Comparison of ENCODE assay signal across 22 mouse cellular contexts in genomic region chr9:24450976-24451375, GRCm38 (mm10). TPM values are rescaled to one million over a fixed set of nuclear protein-coding genes. Genes with fewer than 3 reads are reported as not detected.
DNase-seq lines count a peak whose midpoint lies in the region; ATAC-seq and TF ChIP-seq lines count a peak whose summit lies in the region.
"Had no signal": no experiment of that assay in that cellular context is flagged by ENCODE, and none has a peak within 500 bp of the region (broad histone marks: within the 10 kb centered on the region; RNA-seq: fewer than 3 reads in every experiment).

No protein-coding gene starts in this region.

- no peaks in the 10 kb centered on the region for H3K27me3 ChIP-seq in cerebellum, adult 2 months (ENCODE audit: control insufficient read depth, insufficient read depth, low read length)
- no peaks in the 10 kb centered on the region for H3K27me3 ChIP-seq in forebrain, embryonic 14.5 days (replicated peaks; ENCODE audit: control insufficient read depth, insufficient read depth, low read length)
- H3K27me3 ChIP-seq in forebrain, embryonic 12.5 days, result no peaks in the 10 kb centered on the region
- no peaks in the 10 kb centered on the region for H3K27me3 ChIP-seq in megakaryocyte, embryonic 14.5 days (replicated peaks)
- H3K27me3 ChIP-seq: embryonic facial prominence, embryonic 15.5 days; heart, embryonic 13.5 days; hindbrain, embryonic 15.5 days had no signal

- H3K36me3 ChIP-seq in forebrain, embryonic 14.5 days (ENCODE audit: control insufficient read depth, insufficient read depth, low read length), result peaks cover 9% of the 10 kb centered on the region
- no peaks in the 10 kb centered on the region; the same call in 1 of the 2 replicates for H3K36me3 ChIP-seq in forebrain, embryonic 12.5 days (replicated peaks)
- H3K36me3 ChIP-seq in megakaryocyte, embryonic 14.5 days (replicated peaks; ENCODE audit: low read length), result peaks cover 63% of the 10 kb centered on the region
- H3K36me3 ChIP-seq: embryonic facial prominence, embryonic 15.5 days had no signal

- H3K4me2 ChIP-seq in forebrain, embryonic 14.5 days (ENCODE audit: low read length), result no peak overlapping the region
- H3K4me2 ChIP-seq in forebrain, embryonic 12.5 days, result no peak overlapping the region
- H3K4me2 ChIP-seq: embryonic facial prominence, embryonic 15.5 days; heart, embryonic 13.5 days; hindbrain, embryonic 15.5 days had no signal

- 0 out of 2 replicates have a peak overlapping the region, but pooled peaks have one; percentile 13 for H3K27ac ChIP-seq in cerebellum, adult 2 months (ENCODE audit: insufficient read depth, low read length)
- peak overlapping the region; percentile 39; the same call in 1 of the 2 replicates for H3K27ac ChIP-seq in forebrain, embryonic 14.5 days (ENCODE audit: low read depth, low read length)
- no peak overlapping the region for H3K27ac ChIP-seq in forebrain, embryonic 12.5 days
- H3K27ac ChIP-seq: embryonic facial prominence, embryonic 15.5 days; gastrocnemius, adult 2 months; heart, embryonic 13.5 days; hindbrain, embryonic 15.5 days had no signal

- peaks cover 7% of the 10 kb centered on the region; the same call in 1 of the 2 replicates for H3K4me1 ChIP-seq in cerebellum, adult 2 months (ENCODE audit: control insufficient read depth, insufficient read depth, low read length)
- no peaks in the 10 kb centered on the region for H3K4me1 ChIP-seq in forebrain, embryonic 14.5 days (ENCODE audit: control insufficient read depth, insufficient read depth, low read length)
- no peaks in the 10 kb centered on the region for H3K4me1 ChIP-seq in forebrain, embryonic 12.5 days
- peaks cover 5% of the 10 kb centered on the region; the same call in 1 of the 2 replicates for H3K4me1 ChIP-seq in megakaryocyte, embryonic 14.5 days
- H3K4me1 ChIP-seq: embryonic facial prominence, embryonic 15.5 days had no signal

- 46% methylated on average over 3 of the region's 3 CpGs for WGBS in cerebellum, adult 2 months
- WGBS in forebrain, embryonic 14.5 days, result 80% methylated on average over 3 of the region's 3 CpGs
- WGBS in forebrain, embryonic 12.5 days, result 90% methylated on average over 3 of the region's 3 CpGs

- H3K9me3 ChIP-seq in forebrain, embryonic 14.5 days (replicated peaks; ENCODE audit: control insufficient read depth, low read length), result no peaks in the 10 kb centered on the region
- H3K9me3 ChIP-seq in forebrain, embryonic 12.5 days, result no peaks in the 10 kb centered on the region
- H3K9me3 ChIP-seq in megakaryocyte, embryonic 14.5 days, result no peaks in the 10 kb centered on the region
- H3K9me3 ChIP-seq: embryonic facial prominence, embryonic 15.5 days; G1E; heart, embryonic 13.5 days; hindbrain, embryonic 15.5 days had no signal

- TF ChIP-seq POLR2A in cerebellum, adult 2 months (IDR thresholded peaks at IDR 0.05; ENCODE audit: borderline replicate concordance, insufficient read depth, low read length), result no peak

- no peak overlapping the region for H3K9ac ChIP-seq in forebrain, embryonic 14.5 days (ENCODE audit: low read length)
- no peak overlapping the region for H3K9ac ChIP-seq in forebrain, embryonic 12.5 days
- H3K9ac ChIP-seq: embryonic facial prominence, embryonic 15.5 days; heart, embryonic 13.5 days; hindbrain, embryonic 15.5 days had no signal

- H3K4me3 ChIP-seq in cerebellum, adult 2 months (replicated peaks; ENCODE audit: insufficient read depth, low read depth, low read length), result no peak overlapping the region
- no peak overlapping the region for H3K4me3 ChIP-seq in forebrain, embryonic 14.5 days (ENCODE audit: low read depth, low read length)
- no peak overlapping the region for H3K4me3 ChIP-seq in forebrain, embryonic 12.5 days (replicated peaks)
- peak overlapping the region; percentile 42 for H3K4me3 ChIP-seq in megakaryocyte, embryonic 14.5 days (replicated peaks)
- H3K4me3 ChIP-seq: embryonic facial prominence, embryonic 15.5 days; erythroblast, embryonic 14.5 days; gastrocnemius, adult 2 months; heart, embryonic 13.5 days; hindbrain, embryonic 15.5 days had no signal

- ATAC-seq in forebrain, embryonic 14.5 days, result peak; percentile 58; the same call in 1 of the 2 replicates
- ATAC-seq in forebrain, embryonic 12.5 days (ENCODE audit: low FRiP score), result no peak
- ATAC-seq in megakaryocyte, adult 5-6 weeks (ENCODE audit: poor library complexity, severe bottlenecking), result no peak
- ATAC-seq: CD4-positive, CD25-positive, alpha-beta regulatory T cell, adult 4 months; intestine, embryonic 16.5 days had no signal

- no peak for DNase-seq in cerebellum, adult 2 months
- no peak for DNase-seq in cerebellum, postnatal 36 days
- peak; percentile 35 for DNase-seq in forebrain, embryonic 14.5 days (ENCODE audit: low spot score)
- no peak for DNase-seq in adrenal gland, adult (ENCODE audit: inconsistent age in 2 of 2, low spot score in 1 of 2)
- DNase-seq: adrenal gland, postnatal 10 days; B cell, adult 2 months; cerebellum, adult 8-10 months; embryo, embryonic 11 days; gastrocnemius, adult 2 months; gastrocnemius, postnatal 36 days; heart, adult 11 months; heart, postnatal 36 days had no signal

- TF ChIP-seq CTCF in cerebellum, adult 2 months (IDR thresholded peaks at IDR 0.05; ENCODE audit: borderline replicate concordance, insufficient read depth, low read depth, low read length), result no peak

RNA-seq across cellular contexts. Expression of gene Dpy19l1, which starts 52.0 kb away (rescaled TPM):
- polyA plus RNA-seq in cerebellum, adult 2 months (2012; rRNA removed), result 48.9 and 57.3 TPM in 2 replicates
- 30.4 and 31.2 TPM in 2 replicates for polyA plus RNA-seq in forebrain, embryonic 14.5 days (2014; fragmentation: Nextera tagmentation; extraction: Ambion mirVana)
- polyA plus RNA-seq in forebrain, embryonic 12.5 days (2016; fragmentation: Nextera tagmentation; extraction: Ambion mirVana), result 10.1 and 14.4 TPM in 2 replicates
- polyA plus RNA-seq in megakaryocyte, embryonic 14.5 days (2012; ENCODE audit: insufficient read depth, low replicate concordance), result 2.3 TPM in 2 replicates
- 69.0 and 75.6 TPM in 2 replicates for total RNA-seq in megakaryocyte, adult 5-6 weeks (2015)
- 95.8 and 98.4 TPM in 2 replicates for total RNA-seq in megakaryocyte, adult 5-6 weeks (2017)
